Mouse (Mus musculus) splenic B cell, adult 2 months (primary cell): ENCODE data around the gene Slc24a1.
A peak's percentile ranks its signal among the peaks of the same experiment; 100 is the strongest.

Experiments
- DNase-seq: peaks from one replicate; pipeline ENCODE4 v3.0.0-alpha.2; 2011; ENCODE audit warnings: low read depth, low spot score
- H3K27me3 ChIP-seq: 2 replicates; pipeline ENCODE4 v1.6.1; 2012; ENCODE audit warnings: mild to moderate bottlenecking, low read length, moderate library complexity, mixed read lengths; ENCODE audit not compliant: control insufficient read depth, poor library complexity, insufficient read depth, severe bottlenecking
- H3K36me3 ChIP-seq: 2 replicates; pipeline ENCODE4 v1.6.1; 2012; ENCODE audit warnings: mild to moderate bottlenecking, low read length, moderate library complexity, mixed read lengths; ENCODE audit not compliant: control insufficient read depth, poor library complexity, insufficient read depth, severe bottlenecking

Slc24a1 gene

GRCm38 (mm10) chr9:64925771-64926170 is 25.6 kb downstream of the Slc24a1 start:
- no peaks in the 10 kb centered on the region for H3K36me3 ChIP-seq
- DNase-seq, result peak; percentile 31
- no peaks in the 10 kb centered on the region for H3K27me3 ChIP-seq

DNA sequence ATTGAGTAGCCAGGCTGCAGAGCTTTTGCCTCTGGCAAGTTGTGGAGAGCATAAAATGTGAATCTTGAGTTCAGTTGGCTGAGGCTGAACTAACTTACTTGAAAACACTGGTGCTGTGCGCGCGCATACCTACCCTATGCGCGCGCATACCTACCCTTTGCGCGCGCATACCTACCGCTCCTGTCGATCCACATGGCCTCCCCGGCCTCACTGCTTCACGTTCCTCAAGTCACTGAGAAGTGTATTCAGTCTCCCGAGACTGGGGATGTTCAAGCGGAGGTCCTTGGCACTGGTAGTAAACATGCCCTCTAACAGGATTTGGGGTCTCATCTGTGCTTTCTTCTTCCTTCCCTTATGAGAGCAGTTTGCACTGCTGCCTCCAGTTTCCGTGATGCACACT is 32.8 kb downstream of the Slc24a1 start:
- Histone ChIP-seq H3K36me3 (peaks cover 13% of the 10 kb centered on the region), H3K27me3 (no peaks in the 10 kb centered on the region)
- DNase-seq, result peak; percentile 25

DNA sequence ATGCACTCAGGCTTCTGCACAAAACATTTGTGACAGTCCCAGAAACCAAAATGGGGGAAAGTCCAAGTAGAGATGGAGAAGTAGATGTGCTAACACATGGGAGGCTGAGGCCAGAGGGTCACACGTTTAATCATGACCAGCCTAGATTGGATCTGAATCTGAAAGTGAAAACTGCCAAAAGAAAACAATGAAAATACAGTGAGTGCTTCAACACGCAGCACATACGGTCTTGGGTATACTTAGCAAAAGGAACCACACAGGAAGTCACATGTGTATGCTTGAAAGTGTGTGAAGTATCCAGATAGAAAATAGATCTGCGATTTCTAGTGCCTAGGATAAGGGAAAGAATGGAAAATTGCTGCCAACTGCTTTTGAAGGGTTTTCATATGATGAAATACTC is 36.8 kb downstream of the Slc24a1 start:
- Histone ChIP-seq H3K36me3 (peaks cover 33% of the 10 kb centered on the region), H3K27me3 (no peaks in the 10 kb centered on the region)
- DNase-seq, result peak; percentile 59

DNA sequence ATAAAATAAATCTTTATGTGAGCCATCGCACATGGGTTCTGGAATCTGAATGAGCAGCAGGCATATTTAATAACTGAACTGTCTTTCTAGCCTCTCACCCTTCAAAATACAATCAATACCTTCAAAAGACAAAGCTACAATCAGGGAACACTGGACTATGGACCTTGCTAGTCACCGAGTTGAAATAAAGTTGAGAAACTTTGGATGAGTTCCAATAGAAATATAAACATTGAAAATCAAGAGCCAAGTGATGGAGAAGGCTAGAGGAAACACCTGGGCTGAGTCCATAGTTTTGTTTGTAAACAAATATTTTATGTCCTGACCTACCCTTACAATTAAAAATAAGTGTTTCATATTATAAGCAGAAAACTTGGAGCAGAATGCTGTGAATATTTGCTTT is 37.4 kb downstream of the Slc24a1 start:
- DNase-seq, result no peak
- peaks cover 33% of the 10 kb centered on the region for H3K36me3 ChIP-seq
- no peaks in the 10 kb centered on the region for H3K27me3 ChIP-seq

GRCm38 (mm10) chr9:64913406-64913805 is 38.0 kb downstream of the Slc24a1 start:
- peaks cover 33% of the 10 kb centered on the region for H3K36me3 ChIP-seq
- no peak for DNase-seq

GRCm38 (mm10) chr9:64907441-64907840 is 44.0 kb downstream of the Slc24a1 start:
- Histone ChIP-seq H3K36me3 (peaks cover 28% of the 10 kb centered on the region; the same call in 1 of the 2 replicates), H3K27me3 (no peaks in the 10 kb centered on the region)
- no peak for DNase-seq

More at GRCm38 (mm10) chr9:64913406-64913805, 38.0 kb downstream of the Slc24a1 start:
- no peaks in the 10 kb centered on the region for H3K27me3 ChIP-seq

DNA sequence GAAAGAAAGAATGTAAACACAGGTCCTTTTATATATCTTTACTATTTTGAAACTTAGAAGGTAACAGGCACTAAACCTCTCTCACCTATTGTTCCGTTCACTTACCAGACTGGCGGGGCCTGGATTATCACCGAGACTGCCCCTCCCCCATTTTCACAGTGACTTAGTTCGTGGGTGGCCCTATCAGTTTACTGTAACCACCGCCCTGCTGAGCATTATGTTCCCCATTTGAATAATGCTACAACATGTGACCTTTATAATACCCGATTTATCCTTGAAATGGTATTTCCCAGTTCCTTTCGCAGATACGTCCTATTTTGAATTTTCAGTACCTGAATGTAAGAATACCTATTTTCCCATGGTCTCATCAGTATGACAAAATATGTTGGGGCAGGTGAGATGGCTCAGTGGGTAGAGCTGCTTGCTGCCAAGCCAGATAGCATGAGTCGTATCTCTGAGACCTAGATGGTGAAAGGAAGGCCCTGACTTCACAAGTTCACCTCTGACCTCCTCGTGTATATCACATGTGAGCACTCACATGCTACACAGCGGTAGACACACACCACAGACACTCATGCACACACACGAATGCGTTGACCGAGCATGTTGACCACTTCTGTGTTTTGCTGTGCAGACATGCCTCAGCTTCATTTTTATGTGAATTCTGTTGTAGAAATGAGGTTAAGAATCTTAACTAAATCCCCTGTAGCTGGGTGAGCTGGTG is 46.3 kb downstream of the Slc24a1 start:
- H3K27me3 ChIP-seq, result no peaks in the 10 kb centered on the region
- no peak for DNase-seq
- H3K36me3 ChIP-seq, result peaks cover 22% of the 10 kb centered on the region

- Histone ChIP-seq H3K27me3 (no peaks in the 10 kb centered on the region), H3K36me3 (peaks cover 17% of the 10 kb centered on the region)
- peak; percentile 82 for DNase-seq
These were observed 48.0 kb downstream of the Slc24a1 start for GRCm38 (mm10) chr9:64903386-64903785.

DNA sequence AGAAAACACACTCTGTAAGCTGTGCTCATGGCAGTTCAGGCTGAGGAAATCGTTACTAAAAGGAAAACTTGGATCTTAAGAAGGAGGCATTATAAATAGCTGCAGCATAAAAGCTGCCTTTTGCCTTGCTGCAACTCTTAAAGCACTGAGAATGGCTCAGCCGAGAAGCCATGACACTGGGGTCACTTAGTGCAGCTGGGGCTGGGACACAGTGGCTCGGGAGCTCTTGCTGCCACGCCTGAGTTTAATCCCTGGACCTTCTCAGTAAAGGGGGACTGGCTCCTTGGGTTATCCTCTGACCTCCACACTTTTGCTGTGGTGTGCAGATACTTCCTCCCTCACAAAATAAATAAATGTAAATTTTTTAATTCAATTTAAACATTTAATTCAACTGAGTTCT is 48.5 kb downstream of the Slc24a1 start:
- Histone ChIP-seq H3K27me3 (no peaks in the 10 kb centered on the region), H3K36me3 (peaks cover 19% of the 10 kb centered on the region)
- no peak for DNase-seq

DNA sequence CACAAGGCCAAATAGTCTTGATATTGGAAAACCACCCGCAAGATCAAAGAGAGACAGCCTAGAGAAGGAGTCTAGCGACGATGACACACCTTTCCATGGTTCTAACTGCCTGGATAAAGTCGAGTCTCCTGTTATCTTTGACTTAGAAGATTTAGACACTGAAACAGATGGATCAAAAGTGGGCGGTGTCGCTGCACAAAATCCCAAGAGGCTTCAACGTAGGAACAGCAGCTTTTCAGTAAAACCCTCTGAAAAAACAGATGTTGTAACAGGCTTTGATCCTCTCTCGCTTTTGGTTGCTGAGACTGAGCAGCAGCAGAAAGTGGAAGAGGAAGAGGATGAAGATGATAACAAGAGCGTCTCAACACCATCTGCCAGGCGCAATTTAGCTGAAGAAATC is 54.8 kb downstream of the Slc24a1 start:
- Histone ChIP-seq H3K27me3 (no peaks in the 10 kb centered on the region), H3K36me3 (peaks cover 20% of the 10 kb centered on the region)
- no peak for DNase-seq

GRCm38 (mm10) chr9:64886008-64886407 is 65.4 kb downstream of the Slc24a1 start:
- DNase-seq, result no peak
- no peaks in the 10 kb centered on the region for H3K27me3 ChIP-seq
- peaks cover 8% of the 10 kb centered on the region for H3K36me3 ChIP-seq
